Mouse (Mus musculus) cerebellum, adult 2 months (tissue): ENCODE results near the gene H2-DMb1.

Experiments used
- CTCF ChIP-seq: fragments of 200-500 bp; IDR thresholded peaks from 2 replicates; pipeline ENCODE4 v1.5.1; 2011; ENCODE audit warnings: low read depth, mild to moderate bottlenecking, control low read depth, low read length, moderate library complexity, borderline replicate concordance; ENCODE audit not compliant: insufficient read depth
- POLR2A ChIP-seq: fragments of 200-500 bp; IDR thresholded peaks from 2 replicates; pipeline ENCODE4 v1.6.1; 2011; ENCODE audit warnings: low read length, control low read depth, borderline replicate concordance; ENCODE audit not compliant: insufficient read depth

- TF ChIP-seq CTCF, result no peak
- TF ChIP-seq POLR2A, result no peak
Observed at GRCm38 (mm10) chr17:34193468-34193867, 40.6 kb downstream of the H2-DMb1 start.
